Mouse (Mus musculus): Measurements from ENCODE around the gene Usp35. TPM values are rescaled to one million over a fixed set of nuclear protein-coding genes. Genes with fewer than 3 reads are reported as not detected.

Gene Usp35
- polyA plus RNA-seq, 1 experiment from 2014 or later = 2.9 TPM

DNA sequence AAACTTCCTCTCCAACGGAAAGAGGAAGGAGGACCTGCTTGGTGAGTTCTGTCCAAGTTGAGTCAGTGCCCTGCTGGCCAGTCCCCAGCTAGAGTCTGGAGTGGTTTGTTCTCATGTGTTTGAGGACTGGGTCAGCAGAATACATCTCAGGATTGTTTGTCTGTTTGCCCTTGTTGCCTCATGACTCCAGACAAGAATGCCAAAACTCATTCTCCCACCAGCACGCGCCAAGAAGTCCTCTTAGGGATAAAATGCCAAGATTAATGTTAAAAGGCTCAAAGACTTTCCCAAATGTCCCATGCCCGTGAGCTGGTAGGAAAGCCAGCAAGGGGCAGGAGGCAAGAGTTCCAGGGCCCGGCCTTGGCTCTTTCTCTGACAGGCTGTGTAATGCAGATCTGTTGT is 25.1 kb upstream of the Usp35 start:
- 81% methylated on average over 5 of the region's 5 CpGs for WGBS
- Histone ChIP-seq H3K9me3 (no peaks in the 10 kb centered on the region), H3K4me3 (replicated peaks) (no peak overlapping the region), H3K27me3 (no peaks in the 10 kb centered on the region), H3K36me3 (no peaks in the 10 kb centered on the region), H3K4me2 (no peak overlapping the region), H3K27ac (no peak overlapping the region), H3K9ac (replicated peaks) (no peak overlapping the region), H3K4me1 (replicated peaks) (0 out of 2 replicates have a peak, but pooled peaks cover 2% of the 10 kb centered on the region)
- no peak for ATAC-seq (ENCODE audit: insufficient number of reproducible peaks, insufficient read depth, low FRiP score, low TSS enrichment, low read depth)

GRCm38 (mm10) chr7:97356253-97356652 is 24.4 kb upstream of the Usp35 start:
- H3K9me3 ChIP-seq = no peaks in the 10 kb centered on the region
- no peak overlapping the region for H3K4me2 ChIP-seq
- no peak overlapping the region for H3K9ac ChIP-seq (replicated peaks)
- WGBS = 87% methylated on average over 5 of the region's 5 CpGs
- 0 out of 2 replicates have a peak, but pooled peaks cover 2% of the 10 kb centered on the region for H3K4me1 ChIP-seq (replicated peaks)
- H3K27me3 ChIP-seq = no peaks in the 10 kb centered on the region
- no peak for ATAC-seq (ENCODE audit: insufficient number of reproducible peaks, insufficient read depth, low FRiP score, low TSS enrichment, low read depth)
- H3K36me3 ChIP-seq = no peaks in the 10 kb centered on the region
- no peak overlapping the region for H3K27ac ChIP-seq
- no peak overlapping the region for H3K4me3 ChIP-seq (replicated peaks)

GRCm38 (mm10) chr7:97355068-97355841 is 23.4 kb upstream of the Usp35 start:
- 0 out of 2 replicates have a peak, but pooled peaks cover 2% of the 10 kb centered on the region for H3K4me1 ChIP-seq (replicated peaks)

GRCm38 (mm10) chr7:97353356-97353755 is 21.5 kb upstream of the Usp35 start:
- Histone ChIP-seq H3K4me1 (replicated peaks) (0 out of 2 replicates have a peak, but pooled peaks cover 2% of the 10 kb centered on the region), H3K27ac (no peak overlapping the region), H3K9ac (replicated peaks) (no peak overlapping the region), H3K9me3 (no peaks in the 10 kb centered on the region), H3K27me3 (no peaks in the 10 kb centered on the region), H3K4me2 (no peak overlapping the region), H3K4me3 (replicated peaks) (no peak overlapping the region), H3K36me3 (0 out of 2 replicates have a peak, but pooled peaks cover 3% of the 10 kb centered on the region)
- 89% methylated on average over 6 of the region's 6 CpGs for WGBS
- ATAC-seq (ENCODE audit: insufficient number of reproducible peaks, insufficient read depth, low FRiP score, low TSS enrichment, low read depth) = no peak

More at GRCm38 (mm10) chr7:97355068-97355841, 23.4 kb upstream of the Usp35 start:
- Histone ChIP-seq H3K27me3 (no peaks in the 10 kb centered on the region), H3K27ac (no peak overlapping the region), H3K9ac (replicated peaks) (no peak overlapping the region), H3K36me3 (no peaks in the 10 kb centered on the region), H3K4me3 (replicated peaks) (no peak overlapping the region), H3K9me3 (no peaks in the 10 kb centered on the region), H3K4me2 (no peak overlapping the region)
- WGBS = 44% methylated on average over 13 of the region's 13 CpGs
- peak; percentile 26; the same call in 1 of the 2 replicates for ATAC-seq (ENCODE audit: insufficient number of reproducible peaks, insufficient read depth, low FRiP score, low TSS enrichment, low read depth)

- H3K9me3 ChIP-seq = no peaks in the 10 kb centered on the region
- no peak overlapping the region for H3K27ac ChIP-seq
- H3K4me1 ChIP-seq (replicated peaks) = 0 out of 2 replicates have a peak, but pooled peaks cover 2% of the 10 kb centered on the region
These were observed 20.1 kb upstream of the Usp35 start for GRCm38 (mm10) chr7:97351792-97352513.

DNA sequence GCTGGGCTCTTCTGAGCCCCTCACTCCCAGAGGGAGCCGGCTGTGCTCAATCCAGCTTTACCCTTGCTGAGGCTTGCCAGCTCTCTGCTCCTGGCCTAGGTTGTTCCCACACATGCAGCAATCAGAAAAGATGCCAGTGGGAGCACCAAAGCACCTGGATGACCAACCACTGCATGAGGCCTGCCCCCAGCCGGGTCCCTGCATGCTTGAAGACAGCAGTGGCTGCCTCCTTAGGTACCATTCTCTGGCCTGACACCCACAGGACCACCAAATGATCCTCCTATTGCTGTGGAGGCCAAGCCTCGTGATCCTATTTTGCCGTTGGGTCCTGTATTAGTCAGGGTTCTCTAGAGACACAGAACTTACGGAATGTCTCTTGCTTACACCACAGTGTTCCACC is 19.1 kb upstream of the Usp35 start:
- Histone ChIP-seq H3K4me1 (replicated peaks) (0 out of 2 replicates have a peak, but pooled peaks cover 2% of the 10 kb centered on the region), H3K4me2 (no peak overlapping the region), H3K4me3 (replicated peaks) (no peak overlapping the region), H3K27ac (no peak overlapping the region), H3K9ac (replicated peaks) (no peak overlapping the region), H3K36me3 (peaks cover 10% of the 10 kb centered on the region; the same call in 1 of the 2 replicates), H3K9me3 (no peaks in the 10 kb centered on the region), H3K27me3 (no peaks in the 10 kb centered on the region)
- 78% methylated on average over 5 of the region's 5 CpGs for WGBS
- ATAC-seq (ENCODE audit: insufficient number of reproducible peaks, insufficient read depth, low FRiP score, low TSS enrichment, low read depth) = no peak

More at GRCm38 (mm10) chr7:97351792-97352513, 20.1 kb upstream of the Usp35 start:
- WGBS = 85% methylated on average over 11 of the region's 11 CpGs
- peaks cover 10% of the 10 kb centered on the region; the same call in 1 of the 2 replicates for H3K36me3 ChIP-seq
- no peak for ATAC-seq (ENCODE audit: insufficient number of reproducible peaks, insufficient read depth, low FRiP score, low TSS enrichment, low read depth)
- H3K27me3 ChIP-seq = no peaks in the 10 kb centered on the region
- H3K4me3 ChIP-seq (replicated peaks) = no peak overlapping the region
- no peak overlapping the region for H3K9ac ChIP-seq (replicated peaks)
- no peak overlapping the region for H3K4me2 ChIP-seq

- Histone ChIP-seq H3K4me1 (replicated peaks) (no peaks in the 10 kb centered on the region), H3K9ac (replicated peaks) (no peak overlapping the region), H3K4me2 (no peak overlapping the region), H3K4me3 (replicated peaks) (no peak overlapping the region), H3K9me3 (no peaks in the 10 kb centered on the region), H3K36me3 (peaks cover 10% of the 10 kb centered on the region; the same call in 1 of the 2 replicates), H3K27ac (no peak overlapping the region), H3K27me3 (0 out of 2 replicates have a peak, but pooled peaks cover 4% of the 10 kb centered on the region)
- ATAC-seq (ENCODE audit: insufficient number of reproducible peaks, insufficient read depth, low FRiP score, low TSS enrichment, low read depth) = no peak
- 91% methylated on average over 6 of the region's 6 CpGs for WGBS
These were observed 17.6 kb upstream of the Usp35 start for GRCm38 (mm10) chr7:97349438-97349837.

DNA sequence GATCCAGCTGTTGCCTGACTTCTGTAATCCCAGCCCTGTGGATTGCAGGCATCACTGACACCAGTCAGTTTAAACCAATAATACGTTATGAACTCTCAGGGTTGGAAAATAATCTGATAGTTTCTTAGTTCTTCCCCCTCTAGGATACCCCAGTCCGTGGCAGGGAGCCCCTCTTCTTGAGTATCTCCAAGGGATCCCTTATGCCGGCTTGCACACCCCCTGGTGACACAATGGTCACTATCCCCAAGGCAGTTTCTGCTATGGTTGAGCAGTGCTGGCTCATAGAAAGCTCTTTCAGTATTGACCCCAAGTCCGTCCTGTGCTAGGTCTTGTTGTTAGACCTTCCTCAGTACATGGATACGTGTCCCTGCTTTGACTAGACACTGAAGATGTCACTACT is 17.0 kb upstream of the Usp35 start:
- Histone ChIP-seq H3K4me3 (replicated peaks) (no peak overlapping the region), H3K4me1 (replicated peaks) (no peaks in the 10 kb centered on the region), H3K36me3 (peaks cover 10% of the 10 kb centered on the region; the same call in 1 of the 2 replicates), H3K27ac (no peak overlapping the region), H3K9ac (replicated peaks) (no peak overlapping the region), H3K4me2 (no peak overlapping the region), H3K9me3 (no peaks in the 10 kb centered on the region), H3K27me3 (0 out of 2 replicates have a peak, but pooled peaks cover 4% of the 10 kb centered on the region)
- WGBS = 81% methylated on average over 5 of the region's 5 CpGs
- ATAC-seq (ENCODE audit: insufficient number of reproducible peaks, insufficient read depth, low FRiP score, low TSS enrichment, low read depth) = no peak

GRCm38 (mm10) chr7:97348318-97348717 is 16.5 kb upstream of the Usp35 start:
- WGBS = 86% methylated on average over 3 of the region's 3 CpGs
- Histone ChIP-seq H3K9me3 (no peaks in the 10 kb centered on the region), H3K4me2 (no peak overlapping the region), H3K4me1 (replicated peaks) (no peaks in the 10 kb centered on the region), H3K27me3 (0 out of 2 replicates have a peak, but pooled peaks cover 4% of the 10 kb centered on the region), H3K9ac (replicated peaks) (no peak overlapping the region), H3K27ac (no peak overlapping the region), H3K36me3 (peaks cover 10% of the 10 kb centered on the region; the same call in 1 of the 2 replicates), H3K4me3 (replicated peaks) (no peak overlapping the region)
- no peak for ATAC-seq (ENCODE audit: insufficient number of reproducible peaks, insufficient read depth, low FRiP score, low TSS enrichment, low read depth)

DNA sequence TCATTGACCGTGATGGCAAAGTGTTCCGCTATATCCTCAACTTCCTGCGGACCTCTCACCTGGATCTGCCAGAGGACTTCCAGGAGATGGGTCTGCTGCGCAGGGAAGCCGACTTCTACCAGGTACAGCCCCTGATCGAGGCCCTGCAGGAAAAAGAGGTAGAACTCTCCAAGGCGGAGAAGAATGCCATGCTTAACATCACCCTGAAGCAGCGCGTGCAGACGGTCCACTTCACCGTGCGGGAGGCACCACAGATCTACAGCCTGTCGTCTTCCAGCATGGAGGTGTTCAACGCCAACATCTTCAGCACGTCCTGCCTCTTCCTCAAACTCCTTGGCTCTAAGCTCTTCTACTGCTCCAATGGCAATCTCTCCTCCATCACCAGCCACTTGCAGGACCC is 15.6 kb upstream of the Usp35 start:
- 0 out of 2 replicates have a peak, but pooled peaks cover 4% of the 10 kb centered on the region for H3K27me3 ChIP-seq
- no peak overlapping the region for H3K4me3 ChIP-seq (replicated peaks)
- no peaks in the 10 kb centered on the region for H3K4me1 ChIP-seq (replicated peaks)
- ATAC-seq (ENCODE audit: insufficient number of reproducible peaks, insufficient read depth, low FRiP score, low TSS enrichment, low read depth) = no peak
- no peak overlapping the region for H3K4me2 ChIP-seq
- peaks cover 10% of the 10 kb centered on the region; the same call in 1 of the 2 replicates for H3K36me3 ChIP-seq
- H3K9me3 ChIP-seq = no peaks in the 10 kb centered on the region
- 95% methylated on average over 15 of the region's 15 CpGs for WGBS
- no peak overlapping the region for H3K27ac ChIP-seq
- no peak overlapping the region for H3K9ac ChIP-seq (replicated peaks)

DNA sequence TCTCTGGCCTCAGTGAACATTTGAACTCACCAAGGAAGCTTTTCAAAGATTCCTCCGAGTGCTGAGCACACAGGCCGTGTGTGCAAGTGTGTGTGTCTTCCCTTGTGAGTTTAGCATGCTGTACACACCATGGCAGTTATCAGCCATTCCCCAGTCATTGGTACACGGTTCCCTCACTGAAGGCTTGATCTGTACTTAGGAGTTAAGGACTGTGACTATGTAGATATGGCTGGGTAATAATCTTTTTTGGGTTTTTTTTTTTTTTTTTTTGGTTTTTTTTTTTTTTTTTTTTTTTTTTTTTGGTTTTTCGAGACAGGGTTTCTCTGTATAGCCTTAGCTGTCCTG is 15.0 kb upstream of the Usp35 start:
- Histone ChIP-seq H3K27ac (no peak overlapping the region), H3K36me3 (peaks cover 10% of the 10 kb centered on the region; the same call in 1 of the 2 replicates), H3K27me3 (0 out of 2 replicates have a peak, but pooled peaks cover 4% of the 10 kb centered on the region), H3K4me1 (replicated peaks) (no peaks in the 10 kb centered on the region), H3K4me2 (no peak overlapping the region), H3K9ac (replicated peaks) (no peak overlapping the region), H3K4me3 (replicated peaks) (no peak overlapping the region), H3K9me3 (no peaks in the 10 kb centered on the region)
- 88% methylated on average over 3 of the region's 4 CpGs for WGBS
- ATAC-seq (ENCODE audit: insufficient number of reproducible peaks, insufficient read depth, low FRiP score, low TSS enrichment, low read depth) = no peak
